Mouse (Mus musculus) brown adipose tissue, adult 24 weeks (tissue): Measurements from ENCODE around the gene Ralgps2. TPM values are rescaled to one million over a fixed set of nuclear protein-coding genes. Genes with fewer than 3 reads are reported as not detected.
A peak's percentile ranks its signal among the peaks of the same experiment; 100 is the strongest.

Experiments used
- H3K27ac ChIP-seq: fragments of 200-500 bp; replicated peaks from 2 replicates; pipeline ENCODE4 v1.5.1; 2012; ENCODE audit warnings: low read depth, mild to moderate bottlenecking, low read length
- H3K4me1 ChIP-seq: fragments of 200-500 bp; 2 replicates; pipeline ENCODE4 v1.6.1; 2012; ENCODE audit warnings: low read length, mixed read lengths; ENCODE audit not compliant: control insufficient read depth, insufficient read depth, insufficient read length
- H3K4me3 ChIP-seq: fragments of 200-500 bp; 2 replicates; pipeline ENCODE4 v1.5.1; 2012; ENCODE audit warnings: low read depth, mild to moderate bottlenecking, low read length, moderate library complexity; ENCODE audit not compliant: insufficient read depth
- polyA plus RNA-seq: library from polyadenylated mRNA; stranded (reverse); fragments of >200 nt; gene quantifications from 2 replicates; pipeline ENCODE4 v1.2.4, GENCODE M21; 2012; ENCODE audit not compliant: missing spikeins, insufficient read depth, insufficient read length

Gene Ralgps2
- polyA plus RNA-seq, 1 experiment: 3.0 TPM

GRCm38 (mm10) chr1:156841625-156842339 is 97.6 kb downstream of the Ralgps2 start:
- no peak overlapping the region for H3K4me3 ChIP-seq
- H3K27ac ChIP-seq: no peak overlapping the region
- H3K4me1 ChIP-seq: peaks cover 2% of the 10 kb centered on the region

- peaks cover 2% of the 10 kb centered on the region for H3K4me1 ChIP-seq
- no peak overlapping the region; the same call in 1 of the 2 replicates for H3K27ac ChIP-seq
- peak overlapping the region; percentile 64 for H3K4me3 ChIP-seq
These were observed 100.7 kb downstream of the Ralgps2 start for GRCm38 (mm10) chr1:156838695-156839094.

- Histone ChIP-seq H3K4me3 (peak within 1 kb of the TSS; percentile 64), H3K27ac (peak within 1 kb of the TSS; percentile 15), H3K4me1 (peaks cover 2% of the 10 kb centered on the region)
These were observed 101.2 kb downstream of the Ralgps2 start, which contains the start of gene Angptl1 for GRCm38 (mm10) chr1:156838177-156838576. Angptl1 (plus strand) TSS chr1:156838562.

- Histone ChIP-seq H3K27ac (no peak overlapping the region), H3K4me1 (no peaks in the 10 kb centered on the region)
These were observed 120.2 kb downstream of the Ralgps2 start for GRCm38 (mm10) chr1:156819236-156819635.

GRCm38 (mm10) chr1:156813485-156813884 is 125.9 kb downstream of the Ralgps2 start:
- H3K4me3 ChIP-seq: no peak overlapping the region
- H3K27ac ChIP-seq: no peak overlapping the region
- H3K4me1 ChIP-seq: no peaks in the 10 kb centered on the region

More at GRCm38 (mm10) chr1:156819236-156819635, 120.2 kb downstream of the Ralgps2 start:
- H3K4me3 ChIP-seq: no peak overlapping the region

- no peak overlapping the region for H3K27ac ChIP-seq
- H3K4me3 ChIP-seq: no peak overlapping the region
- no peaks in the 10 kb centered on the region for H3K4me1 ChIP-seq
These were observed 126.7 kb downstream of the Ralgps2 start for GRCm38 (mm10) chr1:156812716-156813115.

- Histone ChIP-seq H3K4me1 (no peaks in the 10 kb centered on the region), H3K27ac (no peak overlapping the region), H3K4me3 (no peak overlapping the region)
These were observed 127.5 kb downstream of the Ralgps2 start for GRCm38 (mm10) chr1:156811928-156812327.

- no peak overlapping the region for H3K4me3 ChIP-seq
- H3K27ac ChIP-seq: no peak overlapping the region
- H3K4me1 ChIP-seq: no peaks in the 10 kb centered on the region
These were observed 131.1 kb downstream of the Ralgps2 start for GRCm38 (mm10) chr1:156808332-156808731.

- no peak overlapping the region for H3K4me3 ChIP-seq
- no peaks in the 10 kb centered on the region for H3K4me1 ChIP-seq
- H3K27ac ChIP-seq: no peak overlapping the region
These were observed 138.2 kb downstream of the Ralgps2 start for GRCm38 (mm10) chr1:156801276-156801675.

GRCm38 (mm10) chr1:156796251-156796650 is 143.2 kb downstream of the Ralgps2 start:
- no peak overlapping the region for H3K4me3 ChIP-seq
- 0 out of 2 replicates have a peak, but pooled peaks cover 2% of the 10 kb centered on the region for H3K4me1 ChIP-seq
- no peak overlapping the region for H3K27ac ChIP-seq

- no peak overlapping the region for H3K27ac ChIP-seq
- H3K4me1 ChIP-seq: no peaks in the 10 kb centered on the region
- H3K4me3 ChIP-seq: no peak overlapping the region
These were observed 149.5 kb downstream of the Ralgps2 start for GRCm38 (mm10) chr1:156789844-156790490.

GRCm38 (mm10) chr1:156787164-156787863 is 152.1 kb downstream of the Ralgps2 start:
- Histone ChIP-seq H3K4me3 (no peak overlapping the region), H3K4me1 (no peaks in the 10 kb centered on the region), H3K27ac (no peak overlapping the region)

GRCm38 (mm10) chr1:156786074-156786473 is 153.4 kb downstream of the Ralgps2 start:
- no peak overlapping the region for H3K27ac ChIP-seq
- H3K4me3 ChIP-seq: no peak overlapping the region

GRCm38 (mm10) chr1:156784974-156785373 is 154.5 kb downstream of the Ralgps2 start:
- H3K4me1 ChIP-seq: 0 out of 2 replicates have a peak, but pooled peaks cover 3% of the 10 kb centered on the region
- H3K27ac ChIP-seq: no peak overlapping the region
- H3K4me3 ChIP-seq: no peak overlapping the region

More at GRCm38 (mm10) chr1:156786074-156786473, 153.4 kb downstream of the Ralgps2 start:
- 0 out of 2 replicates have a peak, but pooled peaks cover 3% of the 10 kb centered on the region for H3K4me1 ChIP-seq

- Histone ChIP-seq H3K4me3 (no peak overlapping the region), H3K27ac (no peak overlapping the region), H3K4me1 (0 out of 2 replicates have a peak, but pooled peaks cover 3% of the 10 kb centered on the region)
These were observed 155.3 kb downstream of the Ralgps2 start for GRCm38 (mm10) chr1:156784116-156784515.
